Mouse (Mus musculus) kidney, postnatal 0 days (tissue): ENCODE results near the gene Dazap1. TPM values are rescaled to one million over a fixed set of nuclear protein-coding genes. Genes with fewer than 3 reads are reported as not detected.

Source experiments
- ATAC-seq: fragments of 200-750 bp; cut with Nextera tagmentation; replicated peaks from 2 replicates; pipeline ENCODE4 v1.8.0; 2017; ENCODE audit warnings: low read depth, moderate number of reproducible peaks, moderate TSS enrichment, moderate library complexity; ENCODE audit not compliant: low FRiP score
- DNase-seq: peaks from one replicate; pipeline ENCODE4 v3.0.0-alpha.2; 2016; ENCODE audit warnings: low spot score
- H3K27ac ChIP-seq: fragments of 300-500 bp; sonication (generic); 2 replicates; pipeline ENCODE4 v1.5.1; 2014; ENCODE audit warnings: mild to moderate bottlenecking
- H3K27me3 ChIP-seq: fragments of 300-500 bp; sonication (generic); 2 replicates; pipeline ENCODE4 v1.6.1; 2014; ENCODE audit warnings: low read length, mixed read lengths; ENCODE audit not compliant: insufficient read depth
- H3K36me3 ChIP-seq: fragments of 300-500 bp; sonication (generic); 2 replicates; pipeline ENCODE4 v1.6.1; 2014; ENCODE audit warnings: low read length, mixed read lengths; ENCODE audit not compliant: insufficient read depth
- H3K4me1 ChIP-seq: fragments of 300-500 bp; sonication (generic); replicated peaks from 2 replicates; pipeline ENCODE4 v1.6.1; 2014; ENCODE audit warnings: antibody characterized with exemption, low read length, mixed read lengths; ENCODE audit not compliant: insufficient read depth
- H3K4me2 ChIP-seq: fragments of 300-500 bp; sonication (generic); 2 replicates; pipeline ENCODE4 v1.6.1; 2014; ENCODE audit warnings: mild to moderate bottlenecking, low read length, moderate library complexity, mixed read lengths
- H3K4me3 ChIP-seq: fragments of 300-500 bp; sonication (generic); replicated peaks from 2 replicates; pipeline ENCODE4 v1.5.1; 2014; ENCODE audit warnings: low read depth, low read length
- H3K9ac ChIP-seq: fragments of 300-500 bp; sonication (generic); 2 replicates; pipeline ENCODE4 v1.6.1; 2014; ENCODE audit warnings: low read depth, low read length
- H3K9me3 ChIP-seq: fragments of 300-500 bp; sonication (generic); replicated peaks from 2 replicates; pipeline ENCODE4 v1.6.1; 2016; ENCODE audit warnings: low read length, inconsistent platforms, mixed read lengths
- CTCF ChIP-seq: IDR thresholded peaks from 2 replicates; pipeline ENCODE4 v1.5.1; 2016; ENCODE audit warnings: antibody characterized with exemption, low read depth, mild to moderate bottlenecking, moderate library complexity
- WGBS: fragments of 180-500 bp; shearing (Covaris S2); extraction: QIAGEN DNeasy Blood & Tissue Kit; methylation state at CpG from one replicate; pipeline ENCODE4 v1.1.7; 2014; 5-methylcytosine and 5-hydroxymethylcytosine counted together
- polyA plus RNA-seq: library from polyadenylated mRNA; unstranded; fragments of >200 nt; fragmentation: Nextera tagmentation; extraction: Ambion mirVana; gene quantifications from 2 replicates; pipeline ENCODE4 v1.2.1, GENCODE M21; 2015

The Dazap1 gene
- polyA plus RNA-seq, 1 experiment from 2014 or later = 43.7 TPM

GRCm38 (mm10) chr10:80259861-80260641, 1.2 kb upstream of the Dazap1 start:
- peak overlapping the region; percentile 97 for H3K27ac ChIP-seq
- ATAC-seq = no peak
- peak; percentile 51 for DNase-seq
- H3K36me3 ChIP-seq = peaks cover 30% of the 10 kb centered on the region
- TF ChIP-seq CTCF = no peak
- WGBS = 5% methylated on average over 19 of the region's 19 CpGs
- H3K9ac ChIP-seq = peak overlapping the region; percentile 64
- no peaks in the 10 kb centered on the region for H3K27me3 ChIP-seq
- H3K4me1 ChIP-seq = peaks cover 15% of the 10 kb centered on the region
- peak overlapping the region; percentile 43 for H3K4me3 ChIP-seq
- H3K4me2 ChIP-seq = peak overlapping the region; percentile 81
- no peaks in the 10 kb centered on the region for H3K9me3 ChIP-seq

- Histone ChIP-seq H3K4me2 (peak overlapping the region; percentile 81), H3K36me3 (peaks cover 17% of the 10 kb centered on the region; the same call in 1 of the 2 replicates), H3K27me3 (no peaks in the 10 kb centered on the region), H3K9ac (peak overlapping the region; percentile 64), H3K27ac (peak overlapping the region; percentile 97), H3K9me3 (no peaks in the 10 kb centered on the region), H3K4me1 (peaks cover 23% of the 10 kb centered on the region), H3K4me3 (peak overlapping the region; percentile 43)
- DNase-seq (peak; percentile 99), ATAC-seq (peak; percentile 76)
- WGBS = under 1% methylated on average over 14 of the region's 14 CpGs
- TF ChIP-seq CTCF = no peak
Measured at GRCm38 (mm10) chr10:80261585-80261968, 291 bp downstream of the Dazap1 start.

GRCm38 (mm10) chr10:80262169-80262568, 883 bp downstream of the Dazap1 start:
- 0 out of 2 replicates have a peak, but pooled peaks cover 12% of the 10 kb centered on the region for H3K36me3 ChIP-seq
- no peaks in the 10 kb centered on the region for H3K9me3 ChIP-seq
- no peak overlapping the region for H3K9ac ChIP-seq
- peaks cover 23% of the 10 kb centered on the region for H3K4me1 ChIP-seq
- WGBS = 72% methylated on average over 12 of the region's 12 CpGs
- H3K4me3 ChIP-seq = peak overlapping the region; percentile 43; the same call in 1 of the 2 replicates
- no peak for ATAC-seq
- H3K4me2 ChIP-seq = peak overlapping the region; percentile 81
- no peaks in the 10 kb centered on the region for H3K27me3 ChIP-seq
- H3K27ac ChIP-seq = peak overlapping the region; percentile 97
- DNase-seq = no peak
- no peak for TF ChIP-seq CTCF

GRCm38 (mm10) chr10:80262776-80263365, 1.6 kb downstream of the Dazap1 start:
- Histone ChIP-seq H3K36me3 (0 out of 2 replicates have a peak, but pooled peaks cover 12% of the 10 kb centered on the region), H3K27ac (no peak overlapping the region), H3K9me3 (no peaks in the 10 kb centered on the region), H3K4me1 (peaks cover 29% of the 10 kb centered on the region), H3K9ac (no peak overlapping the region), H3K27me3 (no peaks in the 10 kb centered on the region), H3K4me3 (no peak overlapping the region), H3K4me2 (0 out of 2 replicates have a peak overlapping the region, but pooled peaks have one; percentile 81)
- 90% methylated on average over 10 of the region's 10 CpGs for WGBS
- no peak for ATAC-seq
- no peak for DNase-seq
- no peak for TF ChIP-seq CTCF

- H3K4me2 ChIP-seq = peak overlapping the region; percentile 80
- ATAC-seq (peak; percentile 37), DNase-seq (peak; percentile 100)
- 0 out of 2 replicates have a peak, but pooled peaks cover 3% of the 10 kb centered on the region for H3K36me3 ChIP-seq
- H3K9ac ChIP-seq = peak overlapping the region; percentile 87
- no peaks in the 10 kb centered on the region for H3K9me3 ChIP-seq
- H3K4me1 ChIP-seq = peaks cover 25% of the 10 kb centered on the region
- no peak for TF ChIP-seq CTCF
- under 1% methylated on average over 78 of the region's 81 CpGs for WGBS
- peak overlapping the region; percentile 69 for H3K27ac ChIP-seq
- H3K4me3 ChIP-seq = peak overlapping the region; percentile 87
- no peaks in the 10 kb centered on the region for H3K27me3 ChIP-seq
Measured at GRCm38 (mm10) chr10:80264341-80265148, 3.3 kb downstream of the Dazap1 start.

GRCm38 (mm10) chr10:80265149-80265486, 3.8 kb downstream of the Dazap1 start:
- Histone ChIP-seq H3K4me3 (peak overlapping the region; percentile 87), H3K36me3 (0 out of 2 replicates have a peak, but pooled peaks cover 3% of the 10 kb centered on the region), H3K4me1 (peaks cover 19% of the 10 kb centered on the region), H3K27me3 (no peaks in the 10 kb centered on the region), H3K9ac (peak overlapping the region; percentile 87), H3K9me3 (no peaks in the 10 kb centered on the region), H3K27ac (peak overlapping the region; percentile 69), H3K4me2 (peak overlapping the region; percentile 80)
- no peak for TF ChIP-seq CTCF
- ATAC-seq (no peak), DNase-seq (no peak)
- under 1% methylated on average over 18 of the region's 18 CpGs for WGBS
